Mouse (Mus musculus) CH12.LX (cell line): ENCODE data around the gene Gm20388. TPM values are rescaled to one million over a fixed set of nuclear protein-coding genes. Genes with fewer than 3 reads are reported as not detected.

Experiments used
- DNase-seq: peaks from one replicate; pipeline ENCODE4 v3.0.0-alpha.2; 2013; ENCODE audit errors: extremely low read depth
- H3K27ac ChIP-seq: 2 replicates; pipeline ENCODE4 v1.5.1; 2012; ENCODE audit warnings: low read depth, mild to moderate bottlenecking, control low read depth, moderate library complexity; ENCODE audit not compliant: insufficient read depth
- H3K27me3 ChIP-seq: replicated peaks from 2 replicates; pipeline ENCODE3; 2012; ENCODE audit warnings: inconsistent platforms
- H3K36me3 ChIP-seq, 2 experiments: replicated peaks in 1 of 2; 2 replicates each; pipeline versions ENCODE3 to v1.6.1; 2012; ENCODE audit warnings: inconsistent platforms in 1 of 2, low read length in 1 of 2, mild to moderate bottlenecking in 1 of 2, mixed read lengths in 1 of 2, moderate library complexity in 1 of 2; ENCODE audit not compliant: control insufficient read depth in 1 of 2, insufficient read depth in 1 of 2
- H3K4me1 ChIP-seq, 2 experiments: 2 replicates each; pipeline ENCODE4 v1.6.1; 2012; ENCODE audit warnings: inconsistent platforms in 1 of 2, moderate library complexity in 1 of 2; ENCODE audit not compliant: insufficient read depth in 2 of 2, control insufficient read depth in 1 of 2
- H3K4me2 ChIP-seq: 2 replicates; pipeline ENCODE4 v1.6.1; 2012; ENCODE audit warnings: low read depth, mild to moderate bottlenecking, control low read depth; ENCODE audit not compliant: poor library complexity, insufficient read depth, severe bottlenecking
- H3K4me3 ChIP-seq, 3 experiments: fragments of 150-350 bp in 1 of 3; sonication (generic) in 1 of 3; replicated peaks in 1 of 3; 2 replicates each; pipeline versions ENCODE3 to v1.5.1; 2011 to 2012; ENCODE audit warnings: low read depth in 2 of 3, low read length in 2 of 3, mild to moderate bottlenecking in 2 of 3, moderate library complexity in 2 of 3, control low read depth in 1 of 3, improper control_type of control experiment in 1 of 3, inconsistent platforms in 1 of 3, mixed read lengths in 1 of 3; ENCODE audit not compliant: poor library complexity in 1 of 3
- H3K79me2 ChIP-seq: replicated peaks from 2 replicates; pipeline ENCODE4 v1.6.1; 2012; ENCODE audit warnings: mild to moderate bottlenecking, moderate library complexity; ENCODE audit not compliant: control insufficient read depth, poor library complexity, insufficient read depth, severe bottlenecking; ENCODE audit errors: extremely low read depth
- H3K9ac ChIP-seq: 2 replicates; pipeline ENCODE4 v1.6.1; 2012; ENCODE audit warnings: low read depth, mild to moderate bottlenecking, control low read depth, moderate library complexity; ENCODE audit not compliant: insufficient read depth
- H3K9me3 ChIP-seq: replicated peaks from 2 replicates; pipeline ENCODE3; 2012; ENCODE audit warnings: low read length, inconsistent platforms, mixed read lengths
- CTCF ChIP-seq, 2 experiments: IDR thresholded peaks in 1 of 2; conservative IDR thresholded peaks in 1 of 2; 2 replicates each; pipeline ENCODE4 v1.5.1; 2011 to 2012; ENCODE audit warnings: low read depth in 2 of 2, low read length in 2 of 2, improper control_type of control experiment in 1 of 2, inconsistent platforms in 1 of 2, mild to moderate bottlenecking in 1 of 2, moderate library complexity in 1 of 2
- GABPA ChIP-seq: IDR thresholded peaks from 2 replicates; pipeline ENCODE4 v1.6.1; 2012; ENCODE audit warnings: low read depth, low read length, improper control_type of control experiment, inconsistent platforms; ENCODE audit not compliant: insufficient replicate concordance
- JUND ChIP-seq: conservative IDR thresholded peaks from 2 replicates; pipeline ENCODE4 v1.6.1; 2011; ENCODE audit warnings: low read depth, low read length, improper control_type of control experiment
- KAT2A ChIP-seq: IDR thresholded peaks from 2 replicates; pipeline ENCODE4 v1.6.1; 2012; ENCODE audit warnings: low read length, improper control_type of control experiment, inconsistent platforms; ENCODE audit not compliant: insufficient replicate concordance
- MAFK ChIP-seq: IDR thresholded peaks from 2 replicates; pipeline ENCODE4 v1.6.1; 2011; ENCODE audit warnings: low read length, improper control_type of control experiment; ENCODE audit not compliant: insufficient replicate concordance
- MAX ChIP-seq: IDR thresholded peaks from 2 replicates; pipeline ENCODE4 v1.6.1; 2011; ENCODE audit warnings: low read length, improper control_type of control experiment
- NRF1 ChIP-seq: IDR thresholded peaks from 2 replicates; pipeline ENCODE4 v1.6.1; 2014; ENCODE audit warnings: low read depth, mild to moderate bottlenecking, inconsistent platforms, low read length, improper control_type of control experiment, moderate library complexity
- PAX5 ChIP-seq: IDR thresholded peaks from 2 replicates; pipeline ENCODE4 v1.6.1; 2012; ENCODE audit warnings: low read length, inconsistent platforms, mixed read lengths
- TBP ChIP-seq: conservative IDR thresholded peaks from 2 replicates; pipeline ENCODE4 v1.6.1; 2011; ENCODE audit warnings: low read depth, low read length, improper control_type of control experiment
- UBTF ChIP-seq: IDR thresholded peaks from 2 replicates; pipeline ENCODE4 v1.6.1; 2012; ENCODE audit warnings: low read depth, mild to moderate bottlenecking, inconsistent platforms, low read length, improper control_type of control experiment, moderate library complexity
- USF2 ChIP-seq: conservative IDR thresholded peaks from 2 replicates; pipeline ENCODE4 v1.6.1; 2011; ENCODE audit warnings: low read depth, low read length, improper control_type of control experiment
- ZMIZ1 ChIP-seq: IDR thresholded peaks from 2 replicates; pipeline ENCODE4 v1.6.1; 2012; ENCODE audit warnings: low read depth, mild to moderate bottlenecking, inconsistent platforms, low read length, improper control_type of control experiment
- ZNF384 ChIP-seq: IDR thresholded peaks from 2 replicates; pipeline ENCODE4 v1.6.1; 2012; ENCODE audit warnings: low read depth, low read length, improper control_type of control experiment, inconsistent platforms
- dilution Hi-C: fragments of 300-500 bp; cut with MboI; formaldehyde crosslinking; loops from 2 replicates; pipeline ENCODE4 v1.14.3; 2020; ENCODE audit warnings: low sequenced_read_pairs; ENCODE audit not compliant: extremely low pct_unique_long_range_greater_than_20kb, extremely low pct_ligation_motif_present
- in situ Hi-C: fragments of 300-500 bp; cut with MboI; formaldehyde crosslinking; loops from 3 replicates; pipeline ENCODE4 v1.14.3; 2019; ENCODE audit warnings: low sequenced_read_pairs, low pct_ligation_motif_present, low pct_unique_long_range_greater_than_20kb, mixed read lengths
- polyA plus RNA-seq: library from polyadenylated mRNA; unstranded; fragments of >175 nt; gene quantifications from 2 replicates; pipeline ENCODE4 v1.2.1, GENCODE M21; 2012; ENCODE audit warnings: low read depth; ENCODE audit not compliant: insufficient read length
- total RNA-seq, 2 experiments: library from RNA; depleted of rRNA; stranded (reverse); fragments of 300-350 nt in 1 of 2; fragments of >200 nt in 1 of 2; gene quantifications; 2 replicates each; pipeline ENCODE4 v1.2.3; 2012 to 2014

The Gm20388 gene
- total and polyA plus RNA-seq, 3 experiments, result 14.8 to 26.3 (median 22.2) TPM

GRCm38 (mm10) chr8:120973046-120973445 is 1062.4 kb downstream of the Gm20388 start:
- in situ Hi-C loops, result no loop called here
- no peak for TF ChIP-seq MAX
- TF ChIP-seq, all 38 proteins: peak for 0

GRCm38 (mm10) chr8:120977131-120977530 is 1066.5 kb downstream of the Gm20388 start:
- dilution Hi-C loops, result no loop called here
- H3K9ac ChIP-seq, result no peak overlapping the region
- H3K79me2 ChIP-seq, result no peaks in the 10 kb centered on the region
- H3K27me3 ChIP-seq, result peaks cover 83% of the 10 kb centered on the region
- 0 out of 4 replicates have a peak, but pooled peaks cover 4% of the 10 kb centered on the region in 2 experiments for H3K4me1 ChIP-seq
- no peak overlapping the region for H3K27ac ChIP-seq
- no peak for DNase-seq
- TF ChIP-seq PAX5 (no peak), GABPA (no peak), MAFK (no peak), USF2 (no peak), KAT2A (no peak), MAX (no peak), ZMIZ1 (no peak), UBTF (no peak), JUND (no peak)
- in situ Hi-C loops, result no loop called here
- no peaks in the 10 kb centered on the region for H3K9me3 ChIP-seq
- H3K36me3 ChIP-seq, result no peaks in the 10 kb centered on the region
- no peak overlapping the region for H3K4me3 ChIP-seq
- no peak overlapping the region for H3K4me2 ChIP-seq

More at GRCm38 (mm10) chr8:120973046-120973445, 1062.4 kb downstream of the Gm20388 start:
- H3K4me2 ChIP-seq, result no peak overlapping the region
- H3K9me3 ChIP-seq, result no peaks in the 10 kb centered on the region
- H3K79me2 ChIP-seq, result no peaks in the 10 kb centered on the region
- H3K27ac ChIP-seq, result no peak overlapping the region
- H3K27me3 ChIP-seq, result peaks cover 86% of the 10 kb centered on the region
- 0 out of 4 replicates have a peak, but pooled peaks cover 0 to 4% of the 10 kb centered on the region in 2 experiments for H3K4me1 ChIP-seq
- dilution Hi-C loops, result no loop called here
- no peak overlapping the region for H3K9ac ChIP-seq
- no peaks in the 10 kb centered on the region for H3K36me3 ChIP-seq
- no peak for DNase-seq
- no peak overlapping the region for H3K4me3 ChIP-seq

GRCm38 (mm10) chr8:120979210-120979609 is 1068.6 kb downstream of the Gm20388 start:
- Histone ChIP-seq H3K27ac (no peak overlapping the region), H3K36me3 (no peaks in the 10 kb centered on the region), H3K9me3 (no peaks in the 10 kb centered on the region), H3K27me3 (peaks cover 82% of the 10 kb centered on the region), H3K4me3 (no peak overlapping the region), H3K79me2 (no peaks in the 10 kb centered on the region), H3K4me1 (peaks cover 6% of the 10 kb centered on the region in 2 experiments; a peak in 2 of 4 replicates), H3K4me2 (no peak overlapping the region), H3K9ac (no peak overlapping the region)
- dilution Hi-C loops, result no loop called here
- in situ Hi-C loops, result no loop called here
- TF ChIP-seq NRF1 (no peak), TBP (no peak), ZNF384 (no peak), CTCF (conservative IDR thresholded peaks at IDR 0.05 in 1 of 2, IDR thresholded peaks at IDR 0.05 in 1 of 2; ENCODE audit: low read depth in 2 of 2, low read length in 2 of 2) (no peak)
- DNase-seq, result no peak
